Mouse (Mus musculus) thymus, postnatal 4 days (tissue): ENCODE results near the gene BC030499.

Experiments used
- DNase-seq: peaks from one replicate; pipeline ENCODE4 v3.0.0; 2021

The BC030499 gene

GRCm38 (mm10) chr11:78310861-78311511, 20.3 kb downstream of the BC030499 start:
- DNase-seq, result no peak

- DNase-seq, result no peak
Observed at GRCm38 (mm10) chr11:78313662-78314061, 23.0 kb downstream of the BC030499 start.

- DNase-seq, result no peak
Observed at GRCm38 (mm10) chr11:78318411-78318810, 27.8 kb downstream of the BC030499 start.

GRCm38 (mm10) chr11:78322076-78322831, 31.6 kb downstream of the BC030499 start:
- no peak for DNase-seq

GRCm38 (mm10) chr11:78322860-78323259, 32.2 kb downstream of the BC030499 start, which contains the start of gene Aldoc:
Aldoc (plus strand) TSS chr11:78322968.
- peak; percentile 75 for DNase-seq

- DNase-seq, result no peak
Observed at GRCm38 (mm10) chr11:78324000-78324785, 33.6 kb downstream of the BC030499 start.

GRCm38 (mm10) chr11:78324965-78325364, 34.3 kb downstream of the BC030499 start:
- DNase-seq, result peak; percentile 31

GRCm38 (mm10) chr11:78327215-78327614, 36.6 kb downstream of the BC030499 start:
- DNase-seq, result no peak

GRCm38 (mm10) chr11:78327634-78328511, 37.2 kb downstream of the BC030499 start, which contains the start of gene Pigs:
Pigs (plus strand) TSS chr11:78328415.
- DNase-seq, result peak; percentile 97

- no peak for DNase-seq
Observed at GRCm38 (mm10) chr11:78328512-78329056, 37.9 kb downstream of the BC030499 start.

- no peak for DNase-seq
Observed at GRCm38 (mm10) chr11:78332676-78333075, 42.0 kb downstream of the BC030499 start.

GRCm38 (mm10) chr11:78333992-78334391, 43.4 kb downstream of the BC030499 start:
- DNase-seq, result no peak

- DNase-seq, result no peak
Observed at GRCm38 (mm10) chr11:78337040-78337439, 46.4 kb downstream of the BC030499 start.

GRCm38 (mm10) chr11:78341702-78342101, 51.1 kb downstream of the BC030499 start:
- no peak for DNase-seq

GRCm38 (mm10) chr11:78343381-78344327, 53.0 kb downstream of the BC030499 start, which contains the start of gene Unc119:
Unc119 (plus strand) TSS chr11:78343482.
- DNase-seq, result peak; percentile 90

GRCm38 (mm10) chr11:78344328-78344889, 53.8 kb downstream of the BC030499 start:
- no peak for DNase-seq

- peak; percentile 22 for DNase-seq
Observed at GRCm38 (mm10) chr11:78344890-78345715, 54.5 kb downstream of the BC030499 start.

GRCm38 (mm10) chr11:78345801-78346200, 55.2 kb downstream of the BC030499 start:
- peak; percentile 47 for DNase-seq
